Mouse (Mus musculus): ENCODE measurements around the gene Tjp1.
A peak's percentile ranks its signal among the peaks of the same experiment; 100 is the strongest.

The Tjp1 gene

DNA sequence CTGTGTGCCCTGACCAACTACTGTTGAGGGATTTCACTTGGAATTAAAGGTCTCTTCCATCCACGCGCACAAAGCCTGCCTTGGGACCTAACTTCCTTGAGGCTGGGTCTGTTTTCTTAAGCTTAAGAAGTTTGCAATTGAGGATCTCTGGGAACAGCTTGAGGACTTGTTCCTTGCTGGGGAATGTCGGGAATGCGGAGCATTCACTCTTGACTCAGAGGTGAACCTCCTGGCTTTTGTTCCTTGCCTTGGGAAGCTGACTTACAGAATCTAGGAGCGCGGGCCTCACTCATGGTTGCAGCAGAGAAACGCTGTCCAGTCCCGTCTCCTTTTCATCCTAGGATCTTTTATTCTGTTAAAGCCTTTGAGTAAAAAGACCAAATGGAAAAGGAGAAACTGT, 97.2 kb downstream of the Tjp1 start:
- no peak for DNase-seq (ENCODE audit: low read depth)

DNA sequence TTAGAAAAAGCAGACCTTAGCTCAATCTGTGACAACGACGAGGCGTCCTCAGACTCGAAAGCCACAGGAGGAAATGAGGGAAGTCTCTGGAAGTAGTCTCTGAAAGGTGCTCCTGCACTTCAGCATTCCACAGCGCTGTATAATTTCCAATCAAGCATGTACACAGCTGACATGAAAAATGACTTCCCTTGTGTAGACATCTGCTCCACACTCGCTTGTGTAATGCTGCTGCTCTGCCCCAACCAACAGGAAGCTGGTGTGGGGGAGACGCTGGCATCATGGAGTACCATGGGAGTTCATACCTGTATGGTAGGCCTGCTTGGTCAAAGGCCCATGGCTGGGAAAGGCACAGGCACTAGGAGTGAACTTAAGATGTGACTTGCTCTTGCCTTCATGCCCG, 103.1 kb downstream of the Tjp1 start:
- DNase-seq (ENCODE audit: low read depth): no peak

- no peak for DNase-seq (ENCODE audit: low read depth)
These were observed 105.1 kb downstream of the Tjp1 start for GRCm38 (mm10) chr7:65422456-65422855.

- DNase-seq (ENCODE audit: low read depth): no peak
These were observed 106.1 kb downstream of the Tjp1 start for GRCm38 (mm10) chr7:65421451-65421850.

- no peak for DNase-seq (ENCODE audit: low read depth)
These were observed 107.7 kb downstream of the Tjp1 start for GRCm38 (mm10) chr7:65419926-65420325.

DNA sequence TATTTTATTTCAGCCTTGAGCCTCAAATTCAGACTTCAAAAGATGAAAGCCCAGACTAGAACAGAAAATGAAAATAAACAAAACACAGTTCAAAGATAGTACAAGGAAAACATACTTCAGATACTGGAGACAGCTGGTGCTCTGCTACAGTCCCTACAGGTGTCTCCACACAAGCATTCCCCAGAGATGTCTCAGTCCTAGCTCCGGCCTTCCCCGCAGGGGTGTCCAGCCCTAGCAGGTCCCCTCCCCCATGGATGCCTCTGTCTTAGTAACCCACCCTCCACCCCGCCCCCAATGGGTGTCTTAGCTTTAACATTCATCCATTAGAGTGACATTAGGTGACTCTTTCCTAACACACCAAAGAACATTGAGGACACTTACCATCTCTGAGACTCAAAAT, 108.6 kb downstream of the Tjp1 start:
- no peak for DNase-seq (ENCODE audit: low read depth)

GRCm38 (mm10) chr7:65418366-65418911, 109.1 kb downstream of the Tjp1 start:
- no peak for DNase-seq (ENCODE audit: low read depth)

DNA sequence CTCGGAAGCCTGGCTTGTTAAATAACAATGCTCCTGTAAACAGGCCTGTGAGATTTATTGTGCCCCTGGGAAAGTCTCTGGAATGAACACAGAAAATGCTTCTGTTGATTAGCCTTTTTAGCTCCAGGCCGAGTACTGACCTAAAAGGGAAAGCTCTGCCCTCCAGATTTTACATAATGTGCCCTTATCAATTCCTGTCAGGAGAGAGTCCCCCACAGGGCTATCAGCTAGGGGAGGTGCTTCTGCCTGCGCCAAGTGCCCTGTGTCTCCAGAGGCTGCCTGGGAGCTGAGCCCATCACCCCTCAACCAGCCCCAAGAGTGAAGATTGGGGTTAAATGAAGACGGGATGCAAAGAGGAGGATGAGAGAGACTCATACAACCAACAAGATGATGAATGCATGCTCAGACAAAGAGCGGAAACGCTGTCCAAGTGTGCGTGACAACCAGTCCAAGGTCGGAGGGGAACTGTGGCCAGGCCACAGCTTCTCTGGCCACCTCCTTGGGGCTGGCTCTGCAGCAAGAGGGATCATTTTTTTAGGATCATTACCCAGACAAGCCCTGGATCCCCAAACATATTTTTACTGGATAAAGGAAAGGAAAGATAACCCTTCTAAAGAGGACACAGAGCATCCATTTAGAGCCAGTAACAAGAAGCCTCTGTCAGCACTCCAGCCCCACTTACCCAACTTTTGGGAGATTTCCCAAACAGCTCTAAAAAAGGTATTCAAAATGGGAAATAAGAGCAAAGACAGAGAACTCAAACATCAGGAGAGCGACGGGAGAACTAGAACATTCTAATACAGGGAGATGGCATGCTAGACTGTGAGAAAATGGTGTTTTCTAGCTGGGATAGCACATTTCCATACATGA, 110.1 kb downstream of the Tjp1 start:
- no peak for DNase-seq (ENCODE audit: low read depth)

GRCm38 (mm10) chr7:65416506-65416905, 111.1 kb downstream of the Tjp1 start:
- no peak for DNase-seq (ENCODE audit: low read depth)

DNA sequence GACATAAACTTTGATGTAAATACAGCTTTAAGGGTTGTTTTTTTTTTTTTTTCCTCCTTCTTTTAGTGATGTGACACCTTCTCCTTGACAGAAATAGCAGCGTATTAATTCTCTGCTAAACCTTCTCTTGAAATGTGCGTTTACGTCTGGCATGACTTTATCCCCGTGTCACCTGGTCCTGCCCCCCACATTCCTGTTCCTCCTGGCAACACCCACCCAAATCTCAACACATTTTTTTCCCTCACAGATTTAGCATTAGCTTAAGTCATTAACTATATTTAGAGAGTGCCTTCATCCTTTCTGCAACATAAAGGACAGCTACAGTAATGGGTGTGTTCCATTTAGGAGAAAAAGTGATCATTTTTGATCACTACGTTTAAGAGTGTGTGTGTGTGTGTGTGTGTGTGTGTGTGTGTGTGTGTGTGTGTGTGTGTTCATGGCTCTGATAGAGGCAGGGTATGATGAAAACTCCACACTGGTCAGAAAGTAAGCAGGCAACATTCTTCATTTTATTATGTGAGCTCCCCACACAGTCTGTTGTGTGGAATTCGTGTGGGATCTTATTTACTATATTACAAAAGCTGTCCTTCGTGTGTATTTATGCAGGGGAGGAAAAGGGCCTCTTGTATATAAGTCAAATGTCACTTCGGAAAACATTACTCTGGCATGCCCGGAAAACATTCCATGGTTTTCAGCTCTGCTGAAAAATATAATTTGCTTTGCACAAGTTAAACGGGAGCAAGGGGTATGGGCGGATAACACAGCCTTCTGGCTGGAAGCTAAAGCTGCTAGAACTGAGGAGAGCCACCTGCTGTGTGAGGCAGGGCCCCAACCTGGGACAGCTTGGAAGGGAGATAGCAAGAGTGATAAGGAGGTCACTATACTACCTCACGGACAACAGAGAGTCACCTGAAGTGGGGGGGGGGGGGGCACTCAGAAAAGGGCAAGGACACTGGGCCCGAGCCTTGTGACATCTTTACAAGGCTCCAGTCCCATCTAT, 113.3 kb downstream of the Tjp1 start:
- DNase-seq (ENCODE audit: low read depth): no peak

GRCm38 (mm10) chr7:65410668-65411067, 116.9 kb downstream of the Tjp1 start:
- DNase-seq (ENCODE audit: low read depth): peak; percentile 73

DNA sequence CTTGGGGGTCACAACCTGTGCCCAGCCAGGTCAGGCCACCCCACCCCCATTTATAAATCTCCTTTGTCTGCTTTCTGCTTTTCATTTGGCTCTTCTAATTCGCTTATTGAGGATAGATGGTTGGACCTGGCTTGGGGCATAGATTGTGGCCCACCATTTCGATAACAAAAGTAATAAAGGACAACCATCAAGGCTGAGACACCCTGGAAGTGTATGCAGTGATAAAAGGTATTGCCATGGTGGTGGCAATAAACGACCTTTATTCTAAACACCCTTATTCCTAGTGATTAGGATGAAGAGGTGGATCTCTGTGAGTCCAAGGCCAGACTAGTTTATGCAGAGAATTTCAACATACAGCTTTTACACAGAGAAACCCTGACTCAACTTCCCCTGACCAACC, 121.2 kb downstream of the Tjp1 start:
- no peak for DNase-seq (ENCODE audit: low read depth)

DNA sequence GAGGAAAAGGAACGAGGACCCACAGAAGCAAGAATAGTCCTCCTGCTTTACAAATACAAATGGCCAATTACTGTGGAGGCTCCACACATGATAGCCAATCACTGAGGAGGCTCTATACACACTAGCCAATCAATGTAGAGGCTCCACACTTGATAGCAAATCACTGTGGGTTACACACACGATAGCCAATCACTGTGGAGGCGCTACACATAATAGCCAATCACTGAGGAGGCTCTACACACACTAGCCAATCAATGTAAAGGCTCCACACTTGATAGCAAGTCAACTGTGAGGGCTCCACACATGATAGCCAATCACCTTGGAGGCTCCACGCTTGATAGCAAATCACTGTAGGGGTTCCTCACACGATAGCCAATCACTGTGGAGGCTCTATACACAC, 125.1 kb downstream of the Tjp1 start:
- no peak for DNase-seq (ENCODE audit: low read depth)

GRCm38 (mm10) chr7:65401622-65402021, 126.0 kb downstream of the Tjp1 start:
- DNase-seq (ENCODE audit: low read depth): no peak

- DNase-seq (ENCODE audit: low read depth): no peak
These were observed 131.7 kb downstream of the Tjp1 start for GRCm38 (mm10) chr7:65395891-65396290.

DNA sequence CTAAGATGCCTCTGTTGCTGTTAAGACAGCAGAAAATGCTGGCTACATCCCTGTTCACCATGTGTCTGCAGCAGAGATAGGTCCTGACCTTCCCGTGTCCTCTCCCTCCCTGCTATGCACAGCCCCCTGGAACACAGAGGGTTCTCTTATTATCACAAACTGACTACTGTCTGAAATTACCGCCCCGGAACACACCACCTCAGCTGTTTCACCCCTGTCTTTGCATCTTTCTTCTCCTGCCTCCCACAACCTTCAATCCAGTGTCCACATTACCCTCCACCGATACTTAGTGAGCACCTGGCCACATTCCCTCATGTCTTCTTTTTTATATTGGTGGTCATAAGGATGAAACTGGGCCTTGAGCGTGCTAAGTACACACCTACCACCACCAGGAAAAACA, 132.4 kb downstream of the Tjp1 start:
- no peak for DNase-seq (ENCODE audit: low read depth)

DNA sequence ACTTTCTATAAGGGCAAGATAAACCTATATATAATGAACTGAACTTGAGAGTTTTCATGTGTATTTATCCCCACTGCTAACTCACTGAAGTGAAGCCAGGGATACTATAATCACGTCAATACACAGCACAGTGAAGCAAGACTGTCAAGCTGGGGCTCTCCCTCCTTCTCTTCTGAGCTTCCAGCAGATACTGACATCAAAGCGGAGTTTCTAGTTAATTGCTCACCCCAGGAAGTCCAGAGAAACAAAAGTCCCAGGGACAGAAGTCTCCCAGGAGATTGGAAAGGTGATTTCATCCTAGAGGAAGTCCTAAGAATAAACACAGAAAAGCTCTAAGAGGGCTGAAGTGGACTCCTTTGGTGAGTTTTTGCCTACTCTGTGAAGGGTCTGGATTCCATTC, 132.9 kb downstream of the Tjp1 start:
- no peak for DNase-seq (ENCODE audit: low read depth)

DNA sequence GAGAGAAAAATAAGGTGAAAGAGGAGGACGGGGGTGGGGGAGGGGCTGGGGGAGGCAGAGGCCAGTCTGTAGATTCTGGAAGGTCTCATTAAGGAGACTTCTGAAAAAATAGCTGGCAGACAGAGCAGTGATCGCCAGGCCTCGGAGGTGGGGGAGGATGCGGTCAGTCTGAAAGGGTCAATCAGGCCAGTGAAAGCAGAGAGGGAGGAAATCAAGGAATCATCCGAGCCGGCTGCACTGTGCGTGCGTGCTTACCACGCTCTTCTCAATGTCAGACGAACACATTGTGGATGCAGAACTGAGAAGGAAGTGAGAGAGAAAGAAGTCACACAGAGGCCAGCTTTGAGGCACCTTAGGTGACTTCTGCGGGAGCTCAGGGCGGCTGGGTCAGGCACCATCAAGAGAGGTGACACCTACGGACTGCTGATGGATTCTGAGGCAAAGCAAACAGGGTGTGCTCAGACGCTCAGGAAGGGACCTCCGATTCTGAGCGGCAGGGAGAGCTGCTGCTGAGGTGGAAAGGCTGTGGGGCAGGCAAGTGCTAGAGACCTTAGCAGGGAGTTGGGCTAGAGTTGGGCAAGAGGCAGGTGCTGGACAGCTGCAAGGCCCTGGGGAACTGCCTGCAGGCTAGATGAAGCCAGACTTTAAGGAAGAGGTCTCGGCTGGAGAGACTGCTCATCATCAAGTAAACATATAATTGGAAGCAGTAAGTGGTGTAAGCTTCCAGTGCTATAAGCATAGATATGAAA, 133.7 kb downstream of the Tjp1 start:
- DNase-seq (ENCODE audit: low read depth): no peak

- no peak for DNase-seq (ENCODE audit: low read depth)
These were observed 134.6 kb downstream of the Tjp1 start for GRCm38 (mm10) chr7:65392986-65393385.

- DNase-seq (ENCODE audit: low read depth): no peak
These were observed 138.0 kb downstream of the Tjp1 start for GRCm38 (mm10) chr7:65389539-65389938.

- DNase-seq (ENCODE audit: low read depth): no peak
These were observed 139.2 kb downstream of the Tjp1 start for GRCm38 (mm10) chr7:65388243-65389013.

Data from 416B (cell line).